In genomic region chr7:132238921-132239320, GRCm38 (mm10) we compare ENCODE assay signal across 25 mouse cellular contexts.
"Had no signal": no experiment of that assay in that cellular context is flagged by ENCODE, and none has a peak within 500 bp of the region (broad histone marks: within the 10 kb centered on the region; RNA-seq: fewer than 3 reads in every experiment).

No protein-coding gene starts in this region.

- DNase-seq: gastrocnemius, adult 2 months; gastrocnemius, postnatal 10 days; gastrocnemius, postnatal 25 days; heart, adult 18-20 months; heart, postnatal 10 days; heart, postnatal 4 days; kidney, postnatal 4 days; liver; liver, embryonic 13.5 days had no signal

- H3K27ac ChIP-seq: heart, embryonic 10.5 days; hindbrain, embryonic 10.5 days; hindbrain, embryonic 12.5 days; hindbrain, embryonic 14.5 days; intestine, embryonic 15.5 days; kidney, postnatal 0 days; layer of hippocampus, adult 2 months; left cerebral cortex, adult 2 months; limb, embryonic 10.5 days; limb, embryonic 12.5 days; liver, embryonic 13.5 days had no signal

- ATAC-seq: forebrain, embryonic 16.5 days; hindbrain, embryonic 16.5 days; inflammation-experienced regulatory T-cells, adult 6 months; intestine, embryonic 15.5 days; intestine, postnatal 0 days had no signal

- H3K9ac ChIP-seq: heart, embryonic 12.5 days; hindbrain, embryonic 12.5 days; hindbrain, embryonic 14.5 days; intestine, embryonic 15.5 days; limb, embryonic 12.5 days; liver, embryonic 13.5 days had no signal

- H3K36me3 ChIP-seq: heart, embryonic 10.5 days had no signal

- H3K4me1 ChIP-seq: limb, embryonic 12.5 days had no signal

- H3K4me3 ChIP-seq: gastrocnemius, adult 2 months; heart, embryonic 10.5 days; heart, embryonic 12.5 days; hindbrain, embryonic 10.5 days; hindbrain, embryonic 12.5 days; intestine, embryonic 15.5 days; layer of hippocampus, adult 2 months; left cerebral cortex, adult 2 months; limb, embryonic 10.5 days; limb, embryonic 12.5 days; liver, embryonic 13.5 days had no signal

- H3K9me3 ChIP-seq: heart, embryonic 10.5 days; heart, embryonic 12.5 days; hindbrain, embryonic 10.5 days; hindbrain, embryonic 12.5 days; intestine, embryonic 15.5 days; limb, embryonic 10.5 days; limb, embryonic 12.5 days; liver, embryonic 13.5 days had no signal

- H3K4me2 ChIP-seq: heart, embryonic 12.5 days; hindbrain, embryonic 12.5 days; hindbrain, embryonic 14.5 days; intestine, embryonic 15.5 days; limb, embryonic 12.5 days; liver, embryonic 11.5 days; liver, embryonic 13.5 days had no signal

- H3K27me3 ChIP-seq: heart, embryonic 12.5 days; hindbrain, embryonic 12.5 days; intestine, embryonic 15.5 days; limb, embryonic 12.5 days; liver, embryonic 13.5 days had no signal
